Mouse (Mus musculus): ENCODE measurements at regions not wholly inside any gene's neighbourhood (a gene's known extent, or its start where the extent isn't known, plus 50 kb on each side); places are given as distances from the start of the nearest gene placed in this dataset.

DNA sequence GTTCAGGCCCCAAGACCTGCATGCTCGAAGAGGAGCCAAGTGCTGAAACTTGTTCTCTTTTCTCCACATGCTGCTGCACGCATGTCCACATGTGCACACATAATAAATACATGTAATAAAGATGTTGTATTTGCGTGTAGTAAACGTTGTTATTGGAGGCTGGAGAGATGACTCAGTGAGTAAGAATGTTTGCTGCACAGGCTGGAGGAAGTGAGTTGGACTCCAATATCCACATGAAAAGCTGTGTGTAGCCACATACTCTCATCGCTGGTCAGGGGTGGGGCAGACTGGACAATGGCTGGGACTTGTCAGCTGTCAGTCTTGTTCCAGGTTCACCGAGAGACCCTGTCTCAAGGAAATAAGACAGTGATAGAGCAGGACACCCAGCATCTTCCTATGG lies 147.8 kb downstream of the Mtx2 start:
- Histone ChIP-seq H3K9me3 (replicated peaks; ENCODE audit: control insufficient read depth, low read length) (no peaks in the 10 kb centered on the region), H3K36me3 (ENCODE audit: control insufficient read depth, insufficient read depth) (no peaks in the 10 kb centered on the region), H3K4me1 (ENCODE audit: control insufficient read depth, low read depth, low read length) (no peaks in the 10 kb centered on the region), H3K9ac (ENCODE audit: low read depth, low read length) (no peak overlapping the region), H3K27ac (ENCODE audit: low read length) (no peak overlapping the region), H3K4me2 (ENCODE audit: low read depth, low read length) (no peak overlapping the region), H3K4me3 (ENCODE audit: low read depth, low read length) (no peak overlapping the region), H3K27me3 (ENCODE audit: control insufficient read depth, insufficient read depth, low read depth, low read length) (no peaks in the 10 kb centered on the region)
- ATAC-seq (ENCODE audit: low read depth), result no peak
- 47% methylated on average over 6 of the region's 6 CpGs for WGBS (ENCODE audit: insufficient replicate concordance)

DNA sequence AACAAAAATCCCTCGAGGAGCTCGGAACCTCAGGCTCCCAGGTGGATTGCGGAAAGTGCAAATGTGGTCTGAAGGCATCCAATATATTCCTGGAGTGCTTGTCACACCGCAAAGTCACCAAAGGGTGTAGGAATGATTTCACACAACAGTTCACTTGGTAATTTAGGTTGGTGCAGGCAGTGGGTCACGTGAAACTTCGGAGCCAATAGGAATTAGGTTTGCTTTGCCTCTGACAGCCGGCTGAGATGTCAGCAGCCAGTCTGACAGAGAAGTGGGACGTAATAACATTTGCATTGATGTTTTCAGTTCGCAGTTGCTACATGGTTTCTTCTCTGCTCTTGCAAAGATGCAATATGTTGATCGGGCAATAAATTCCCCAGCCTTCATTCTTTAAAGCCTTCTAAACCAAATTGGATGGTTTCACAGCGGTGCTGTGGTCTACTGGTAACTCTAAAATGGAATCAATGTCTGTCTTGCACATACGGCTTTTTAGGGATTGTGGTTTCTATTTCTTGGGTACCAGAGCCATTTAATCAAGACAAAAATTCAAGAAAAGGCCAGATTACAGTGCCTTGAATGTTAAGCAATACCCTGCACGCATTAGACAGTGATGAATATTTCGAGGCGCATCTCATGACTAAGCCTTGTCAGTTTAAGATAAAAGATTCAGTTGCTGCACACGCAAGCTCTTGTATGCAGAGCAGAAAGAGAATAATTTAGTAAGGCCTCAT lies 149.2 kb downstream of the Mtx2 start:
- no peaks in the 10 kb centered on the region for H3K27me3 ChIP-seq (ENCODE audit: control insufficient read depth, insufficient read depth, low read depth, low read length)
- 51% methylated on average over 16 of the region's 16 CpGs for WGBS (ENCODE audit: insufficient replicate concordance)
- no peak overlapping the region for H3K9ac ChIP-seq (ENCODE audit: low read depth, low read length)
- no peaks in the 10 kb centered on the region for H3K36me3 ChIP-seq (ENCODE audit: control insufficient read depth, insufficient read depth)
- H3K9me3 ChIP-seq (replicated peaks; ENCODE audit: control insufficient read depth, low read length), result no peaks in the 10 kb centered on the region
- no peak overlapping the region for H3K4me2 ChIP-seq (ENCODE audit: low read depth, low read length)
- no peaks in the 10 kb centered on the region for H3K4me1 ChIP-seq (ENCODE audit: control insufficient read depth, low read depth, low read length)
- ATAC-seq (ENCODE audit: low read depth), result no peak
- no peak overlapping the region for H3K27ac ChIP-seq (ENCODE audit: low read length)
- no peak overlapping the region for H3K4me3 ChIP-seq (ENCODE audit: low read depth, low read length)

DNA sequence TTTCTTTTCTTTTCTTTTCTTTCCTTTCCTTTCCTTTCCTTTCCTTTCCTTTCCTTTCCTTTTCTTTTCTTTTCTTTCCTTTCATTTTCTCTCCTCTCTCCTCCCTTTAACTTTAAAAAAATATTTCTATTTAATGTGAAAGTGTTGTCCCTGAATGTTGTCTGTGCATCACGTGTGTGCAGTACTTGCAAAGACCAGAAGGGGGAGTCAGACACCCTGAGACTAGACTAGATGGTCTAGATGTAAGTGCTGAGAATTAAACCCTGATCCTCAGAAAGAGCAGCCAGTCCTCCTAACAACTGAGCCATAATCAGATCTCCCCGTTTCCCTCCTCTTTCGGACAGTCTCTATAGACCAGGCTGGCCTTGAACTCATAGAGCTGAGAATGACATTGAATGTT lies 151.7 kb downstream of the Mtx2 start:
- no peaks in the 10 kb centered on the region for H3K4me1 ChIP-seq (ENCODE audit: control insufficient read depth, low read depth, low read length)
- H3K36me3 ChIP-seq (ENCODE audit: control insufficient read depth, insufficient read depth), result no peaks in the 10 kb centered on the region
- H3K9ac ChIP-seq (ENCODE audit: low read depth, low read length), result no peak overlapping the region
- H3K4me3 ChIP-seq (ENCODE audit: low read depth, low read length), result no peak overlapping the region
- ATAC-seq (ENCODE audit: low read depth), result no peak
- H3K9me3 ChIP-seq (replicated peaks; ENCODE audit: control insufficient read depth, low read length), result no peaks in the 10 kb centered on the region
- no peak overlapping the region for H3K4me2 ChIP-seq (ENCODE audit: low read depth, low read length)
- H3K27me3 ChIP-seq (ENCODE audit: control insufficient read depth, insufficient read depth, low read depth, low read length), result no peaks in the 10 kb centered on the region
- 88% methylated on average over 3 of the region's 3 CpGs for WGBS (ENCODE audit: insufficient replicate concordance)
- no peak overlapping the region for H3K27ac ChIP-seq (ENCODE audit: low read length)

DNA sequence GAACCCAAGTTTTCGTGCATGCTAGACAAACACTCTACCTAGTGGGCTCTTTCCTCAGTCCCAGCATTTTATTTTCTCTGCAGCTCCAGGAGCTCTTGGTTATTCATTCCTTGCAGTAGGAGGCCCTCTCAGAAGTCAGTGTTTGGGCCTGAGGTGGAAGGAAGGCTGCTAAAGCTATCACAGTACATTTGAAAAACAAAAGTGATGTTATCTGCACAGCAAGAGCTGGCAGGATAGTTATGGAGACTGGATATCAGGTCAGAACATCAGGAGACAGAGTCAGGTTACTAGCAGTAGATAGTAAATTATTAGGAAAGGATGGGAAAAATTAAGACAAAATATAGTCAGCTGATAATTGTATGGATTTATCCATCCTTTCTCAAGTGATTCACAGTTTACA lies 152.2 kb downstream of the Mtx2 start:
- Histone ChIP-seq H3K9me3 (replicated peaks; ENCODE audit: control insufficient read depth, low read length) (no peaks in the 10 kb centered on the region), H3K4me1 (ENCODE audit: control insufficient read depth, low read depth, low read length) (no peaks in the 10 kb centered on the region), H3K36me3 (ENCODE audit: control insufficient read depth, insufficient read depth) (no peaks in the 10 kb centered on the region), H3K9ac (ENCODE audit: low read depth, low read length) (no peak overlapping the region), H3K27me3 (ENCODE audit: control insufficient read depth, insufficient read depth, low read depth, low read length) (no peaks in the 10 kb centered on the region), H3K4me2 (ENCODE audit: low read depth, low read length) (no peak overlapping the region), H3K4me3 (ENCODE audit: low read depth, low read length) (no peak overlapping the region), H3K27ac (ENCODE audit: low read length) (no peak overlapping the region)
- WGBS (ENCODE audit: insufficient replicate concordance), result 55% methylated on average over 1 of the region's 1 CpGs
- ATAC-seq (ENCODE audit: low read depth), result no peak

DNA sequence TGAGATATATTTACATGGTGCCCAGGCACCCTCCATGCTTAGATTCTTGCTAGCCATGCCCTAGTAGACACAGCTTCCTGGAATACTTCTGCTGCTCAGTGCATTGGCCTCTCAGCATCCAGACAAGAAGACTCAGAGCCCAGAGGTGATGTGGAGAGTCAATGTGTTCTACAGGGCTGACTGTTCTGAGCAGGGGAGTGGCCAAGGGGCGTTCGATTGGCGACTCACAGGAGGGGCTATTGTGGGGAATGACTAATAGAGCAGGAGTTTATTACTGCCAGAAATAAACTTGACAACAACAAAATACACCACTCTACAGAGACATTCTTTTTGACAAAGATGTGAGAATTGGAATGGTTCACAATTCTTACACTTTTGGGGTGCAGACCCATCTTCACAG lies 156.3 kb downstream of the Mtx2 start:
- no peak overlapping the region for H3K9ac ChIP-seq (ENCODE audit: low read depth, low read length)
- H3K4me3 ChIP-seq (ENCODE audit: low read depth, low read length), result no peak overlapping the region
- H3K36me3 ChIP-seq (ENCODE audit: control insufficient read depth, insufficient read depth), result no peaks in the 10 kb centered on the region
- H3K27ac ChIP-seq (ENCODE audit: low read length), result no peak overlapping the region
- no peak overlapping the region for H3K4me2 ChIP-seq (ENCODE audit: low read depth, low read length)
- no peaks in the 10 kb centered on the region for H3K27me3 ChIP-seq (ENCODE audit: control insufficient read depth, insufficient read depth, low read depth, low read length)
- 75% methylated on average over 3 of the region's 3 CpGs for WGBS (ENCODE audit: insufficient replicate concordance)
- ATAC-seq (ENCODE audit: low read depth), result no peak
- H3K9me3 ChIP-seq (replicated peaks; ENCODE audit: control insufficient read depth, low read length), result no peaks in the 10 kb centered on the region
- H3K4me1 ChIP-seq (ENCODE audit: control insufficient read depth, low read depth, low read length), result no peaks in the 10 kb centered on the region

DNA sequence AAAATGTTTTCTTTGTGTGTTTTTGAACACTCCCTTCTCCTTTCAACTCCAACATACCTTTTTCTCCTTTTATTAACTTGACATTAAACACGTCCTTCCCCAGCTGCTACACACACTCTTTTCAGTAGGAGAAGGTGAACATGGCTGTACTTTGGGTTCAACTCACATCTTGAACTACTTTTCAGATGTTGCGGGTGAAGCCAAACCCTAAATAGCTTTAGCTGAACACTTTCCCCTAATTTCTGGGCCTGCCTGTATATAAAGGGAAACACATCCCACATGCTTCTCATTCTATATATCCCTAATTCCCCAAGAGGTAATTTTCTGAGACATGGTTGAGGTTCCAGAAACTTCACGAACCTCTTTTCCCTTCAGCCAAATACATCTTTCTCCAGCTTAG lies 168.2 kb downstream of the Mtx2 start:
- no peaks in the 10 kb centered on the region for H3K27me3 ChIP-seq (ENCODE audit: control insufficient read depth, insufficient read depth, low read depth, low read length)
- ATAC-seq (ENCODE audit: low read depth), result no peak
- 60% methylated on average over 3 of the region's 3 CpGs for WGBS (ENCODE audit: insufficient replicate concordance)

DNA sequence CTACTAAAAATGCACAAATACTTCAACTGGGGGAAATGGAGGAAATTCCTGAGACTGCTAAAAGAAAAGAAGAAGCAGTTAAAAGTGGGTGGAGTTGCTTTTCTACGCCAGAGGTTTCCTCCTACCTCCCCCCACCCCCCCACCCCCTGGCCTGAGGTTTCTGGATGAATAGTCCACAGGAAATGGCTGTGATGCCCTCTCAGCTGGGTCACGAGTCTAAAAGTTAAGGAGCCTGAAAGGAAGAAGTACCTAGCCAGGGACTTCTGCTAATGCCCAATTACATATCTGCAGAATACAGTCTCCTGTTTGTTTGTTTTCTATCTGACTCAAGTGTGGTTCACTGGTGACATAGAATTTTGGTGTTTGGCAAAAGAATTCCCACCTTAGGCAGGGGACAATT lies 169.4 kb downstream of the Mtx2 start:
- Histone ChIP-seq H3K27ac (ENCODE audit: low read length) (no peak overlapping the region), H3K27me3 (ENCODE audit: control insufficient read depth, insufficient read depth, low read depth, low read length) (no peaks in the 10 kb centered on the region), H3K36me3 (ENCODE audit: control insufficient read depth, insufficient read depth) (no peaks in the 10 kb centered on the region), H3K4me1 (ENCODE audit: control insufficient read depth, low read depth, low read length) (no peaks in the 10 kb centered on the region), H3K4me2 (ENCODE audit: low read depth, low read length) (no peak overlapping the region), H3K9ac (ENCODE audit: low read depth, low read length) (no peak overlapping the region), H3K4me3 (ENCODE audit: low read depth, low read length) (no peak overlapping the region), H3K9me3 (replicated peaks; ENCODE audit: control insufficient read depth, low read length) (no peaks in the 10 kb centered on the region)
- WGBS (ENCODE audit: insufficient replicate concordance), result 9% methylated on average over 2 of the region's 2 CpGs
- ATAC-seq (ENCODE audit: low read depth), result no peak

More for the DNA sequence above, 168.2 kb downstream of the Mtx2 start:
- Histone ChIP-seq H3K36me3 (ENCODE audit: control insufficient read depth, insufficient read depth) (no peaks in the 10 kb centered on the region), H3K9ac (ENCODE audit: low read depth, low read length) (no peak overlapping the region), H3K4me3 (ENCODE audit: low read depth, low read length) (no peak overlapping the region), H3K4me2 (ENCODE audit: low read depth, low read length) (no peak overlapping the region), H3K27ac (ENCODE audit: low read length) (no peak overlapping the region), H3K9me3 (replicated peaks; ENCODE audit: control insufficient read depth, low read length) (no peaks in the 10 kb centered on the region), H3K4me1 (ENCODE audit: control insufficient read depth, low read depth, low read length) (no peaks in the 10 kb centered on the region)

DNA sequence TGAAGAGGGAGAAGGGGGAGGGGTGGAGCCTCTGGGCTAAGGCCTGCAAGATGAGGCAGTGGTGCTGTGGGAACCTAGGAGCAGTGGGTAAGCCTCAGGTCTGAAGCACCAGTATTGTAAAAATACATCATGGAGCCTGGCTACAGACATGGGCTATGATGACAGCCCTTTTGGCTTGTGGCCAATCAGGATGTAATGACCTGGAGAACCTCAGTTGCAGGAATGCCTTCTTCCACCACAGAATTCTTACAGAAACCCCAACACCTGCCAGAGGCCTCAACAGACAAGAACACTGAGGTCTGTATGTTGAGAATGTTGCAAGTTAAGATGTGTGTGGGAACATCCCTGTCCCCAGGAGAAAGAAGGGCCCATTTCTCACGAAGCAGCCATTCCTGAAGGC lies 172.1 kb downstream of the Mtx2 start:
- Histone ChIP-seq H3K27me3 (ENCODE audit: control insufficient read depth, insufficient read depth, low read depth, low read length) (no peaks in the 10 kb centered on the region), H3K9ac (ENCODE audit: low read depth, low read length) (no peak overlapping the region), H3K36me3 (ENCODE audit: control insufficient read depth, insufficient read depth) (no peaks in the 10 kb centered on the region), H3K27ac (ENCODE audit: low read length) (no peak overlapping the region), H3K4me2 (ENCODE audit: low read depth, low read length) (no peak overlapping the region), H3K4me3 (ENCODE audit: low read depth, low read length) (no peak overlapping the region), H3K9me3 (replicated peaks; ENCODE audit: control insufficient read depth, low read length) (no peaks in the 10 kb centered on the region), H3K4me1 (ENCODE audit: control insufficient read depth, low read depth, low read length) (no peaks in the 10 kb centered on the region)
- no peak for ATAC-seq (ENCODE audit: low read depth)
- WGBS (ENCODE audit: insufficient replicate concordance), result 64% methylated on average over 1 of the region's 1 CpGs

DNA sequence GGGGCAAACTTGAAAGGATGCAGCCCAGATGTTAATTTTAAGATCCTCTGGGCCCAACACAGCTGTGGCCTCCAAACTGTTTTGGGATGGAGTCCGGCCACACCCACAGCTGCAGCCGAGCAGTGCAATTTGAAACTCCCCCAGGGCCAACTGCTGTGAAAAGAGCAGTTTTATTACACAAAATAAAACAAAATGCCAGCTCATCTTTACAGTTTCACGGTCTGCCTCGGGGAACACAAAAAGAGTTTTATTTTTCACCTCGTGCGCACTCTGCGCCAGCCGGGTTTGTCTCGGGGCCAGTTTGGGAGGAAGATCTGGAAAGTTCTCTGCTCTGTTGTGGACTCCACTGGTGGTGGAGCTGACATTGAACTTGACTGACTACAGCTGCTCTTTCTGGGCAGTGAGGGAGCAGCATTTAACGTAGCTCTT lies 174.8 kb downstream of the Mtx2 start:
- 73% methylated on average over 10 of the region's 10 CpGs for WGBS (ENCODE audit: insufficient replicate concordance)
- H3K9me3 ChIP-seq (replicated peaks; ENCODE audit: control insufficient read depth, low read length), result no peaks in the 10 kb centered on the region
- no peaks in the 10 kb centered on the region for H3K27me3 ChIP-seq (ENCODE audit: control insufficient read depth, insufficient read depth, low read depth, low read length)
- H3K36me3 ChIP-seq (ENCODE audit: control insufficient read depth, insufficient read depth), result no peaks in the 10 kb centered on the region
- no peak overlapping the region for H3K4me3 ChIP-seq (ENCODE audit: low read depth, low read length)
- H3K27ac ChIP-seq (ENCODE audit: low read length), result no peak overlapping the region
- H3K4me1 ChIP-seq (ENCODE audit: control insufficient read depth, low read depth, low read length), result no peaks in the 10 kb centered on the region
- no peak overlapping the region for H3K4me2 ChIP-seq (ENCODE audit: low read depth, low read length)
- no peak overlapping the region for H3K9ac ChIP-seq (ENCODE audit: low read depth, low read length)
- no peak for ATAC-seq (ENCODE audit: low read depth)
